Mouse (Mus musculus) midbrain, embryonic 11.5 days (tissue): ENCODE measurements around the gene Cnrip1. TPM values are rescaled to one million over a fixed set of nuclear protein-coding genes. Genes with fewer than 3 reads are reported as not detected.

Experiments used
- ATAC-seq: fragments of 200-750 bp; cut with Nextera tagmentation; 2 replicates; pipeline ENCODE4 v1.8.0; 2017; ENCODE audit warnings: moderate TSS enrichment, moderate library complexity; ENCODE audit not compliant: low FRiP score
- DNase-seq: peaks from one replicate; pipeline ENCODE4 v3.0.0; 2015; ENCODE audit warnings: low spot score; ENCODE audit errors: missing footprints
- H3K27ac ChIP-seq: fragments of 300-500 bp; sonication (generic); 2 replicates; pipeline ENCODE4 v1.5.1; 2014; ENCODE audit warnings: low read depth, low read length
- H3K27me3 ChIP-seq: fragments of 300-500 bp; sonication (generic); 2 replicates; pipeline ENCODE4 v1.6.1; 2014; ENCODE audit warnings: mild to moderate bottlenecking, low read length, moderate library complexity, mixed read lengths; ENCODE audit not compliant: control insufficient read depth, insufficient read depth
- H3K36me3 ChIP-seq: fragments of 300-500 bp; sonication (generic); 2 replicates; pipeline ENCODE4 v1.6.1; 2014; ENCODE audit warnings: mild to moderate bottlenecking, low read length, moderate library complexity, mixed read lengths; ENCODE audit not compliant: control insufficient read depth, insufficient read depth
- H3K4me1 ChIP-seq: fragments of 300-500 bp; sonication (generic); 2 replicates; pipeline ENCODE4 v1.6.1; 2014; ENCODE audit warnings: low read length; ENCODE audit not compliant: control insufficient read depth, insufficient read depth
- H3K4me2 ChIP-seq: fragments of 300-500 bp; sonication (generic); 2 replicates; pipeline ENCODE4 v1.6.1; 2014; ENCODE audit warnings: mild to moderate bottlenecking, moderate library complexity
- H3K4me3 ChIP-seq: fragments of 300-500 bp; sonication (generic); 2 replicates; pipeline ENCODE4 v1.5.1; 2014; ENCODE audit warnings: low read depth, low read length
- H3K9ac ChIP-seq: fragments of 300-500 bp; sonication (generic); 2 replicates; pipeline ENCODE4 v1.6.1; 2014; ENCODE audit warnings: low read length
- H3K9me3 ChIP-seq: fragments of 300-500 bp; sonication (generic); 2 replicates; pipeline ENCODE4 v1.6.1; 2016; ENCODE audit warnings: low read length; ENCODE audit not compliant: control insufficient read depth
- WGBS: fragments of 180-500 bp; shearing (Covaris S2); extraction: QIAGEN DNeasy Blood & Tissue Kit; methylation state at CpG from one replicate; pipeline ENCODE4 v1.1.7; 2014; 5-methylcytosine and 5-hydroxymethylcytosine counted together
- polyA plus RNA-seq: library from polyadenylated mRNA; unstranded; fragments of >200 nt; fragmentation: Nextera tagmentation; extraction: Ambion mirVana; gene quantifications from 2 replicates; pipeline ENCODE4 v1.2.1, GENCODE M21; 2014

The Cnrip1 gene
- polyA plus RNA-seq, 1 experiment from 2014 or later, result 25.1 TPM

GRCm38 (mm10) chr11:17083866-17084265, 32.5 kb downstream of the Cnrip1 start:
- no peaks in the 10 kb centered on the region for H3K9me3 ChIP-seq
- DNase-seq (no peak), ATAC-seq (no peak)
- no peak overlapping the region for H3K27ac ChIP-seq
- H3K27me3 ChIP-seq, result no peaks in the 10 kb centered on the region
- 97% methylated on average over 1 of the region's 1 CpGs for WGBS
- no peak overlapping the region for H3K4me2 ChIP-seq
- H3K36me3 ChIP-seq, result no peaks in the 10 kb centered on the region
- H3K4me3 ChIP-seq, result no peak overlapping the region
- H3K9ac ChIP-seq, result no peak overlapping the region
- no peaks in the 10 kb centered on the region for H3K4me1 ChIP-seq

DNA sequence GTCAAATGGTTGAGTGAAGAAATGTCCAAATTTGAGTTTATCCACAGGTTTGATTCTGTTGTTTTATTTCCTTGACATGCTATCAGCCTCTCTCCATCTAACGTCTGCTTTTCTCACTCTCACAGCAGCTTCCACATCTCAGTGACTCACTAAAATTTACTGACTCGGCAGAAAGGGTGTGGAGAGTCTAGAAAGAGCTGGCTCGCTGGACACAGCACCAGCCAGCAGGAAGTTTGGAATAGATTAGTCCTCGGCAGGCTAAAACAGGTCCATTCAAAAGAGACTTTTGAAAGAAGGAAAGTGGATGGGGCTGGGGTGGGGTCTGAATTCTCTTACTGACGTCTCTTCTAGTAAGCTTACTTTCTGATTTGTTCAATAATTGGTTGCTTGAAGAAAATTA, 34.7 kb downstream of the Cnrip1 start:
- Histone ChIP-seq H3K4me3 (no peak overlapping the region), H3K9ac (no peak overlapping the region), H3K4me2 (no peak overlapping the region), H3K27me3 (no peaks in the 10 kb centered on the region), H3K27ac (no peak overlapping the region), H3K9me3 (no peaks in the 10 kb centered on the region), H3K36me3 (no peaks in the 10 kb centered on the region), H3K4me1 (no peaks in the 10 kb centered on the region)
- DNase-seq, result no peak
- WGBS, result 39% methylated on average over 5 of the region's 5 CpGs
- no peak for ATAC-seq

DNA sequence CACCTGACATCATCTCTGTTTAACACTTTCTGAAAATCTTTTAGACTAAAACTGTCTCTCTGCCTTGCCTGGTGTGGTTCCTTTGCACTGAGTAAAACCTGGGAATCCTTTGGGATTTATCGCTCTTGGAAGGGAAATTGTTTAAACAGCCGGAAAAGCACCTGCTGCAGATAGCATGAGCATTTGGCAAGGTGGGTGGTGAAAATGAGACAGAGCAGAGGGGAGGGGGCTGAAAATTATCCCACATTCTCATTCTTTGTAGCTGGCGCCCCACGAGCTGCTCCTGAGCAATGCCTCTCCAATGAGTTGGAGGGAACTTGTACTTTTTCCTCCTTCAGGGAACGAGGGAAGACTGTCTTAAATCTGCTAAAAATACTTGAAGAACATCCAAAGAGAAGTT, 55.5 kb downstream of the Cnrip1 start:
- no peak overlapping the region for H3K27ac ChIP-seq
- no peak overlapping the region for H3K4me3 ChIP-seq
- H3K9ac ChIP-seq, result no peak overlapping the region
- WGBS, result 87% methylated on average over 5 of the region's 5 CpGs
- H3K9me3 ChIP-seq, result no peaks in the 10 kb centered on the region
- no peak overlapping the region for H3K4me2 ChIP-seq
- no peaks in the 10 kb centered on the region for H3K27me3 ChIP-seq
- DNase-seq (no peak), ATAC-seq (no peak)
- no peaks in the 10 kb centered on the region for H3K4me1 ChIP-seq
- H3K36me3 ChIP-seq, result no peaks in the 10 kb centered on the region

GRCm38 (mm10) chr11:17107359-17107758, 56.0 kb downstream of the Cnrip1 start:
- no peak overlapping the region for H3K4me2 ChIP-seq
- ATAC-seq (no peak), DNase-seq (no peak)
- H3K27ac ChIP-seq, result no peak overlapping the region
- H3K4me3 ChIP-seq, result no peak overlapping the region
- H3K27me3 ChIP-seq, result no peaks in the 10 kb centered on the region
- 89% methylated on average over 6 of the region's 6 CpGs for WGBS
- H3K4me1 ChIP-seq, result no peaks in the 10 kb centered on the region
- no peaks in the 10 kb centered on the region for H3K36me3 ChIP-seq
- H3K9ac ChIP-seq, result no peak overlapping the region
- H3K9me3 ChIP-seq, result no peaks in the 10 kb centered on the region

GRCm38 (mm10) chr11:17112419-17113090, 61.2 kb downstream of the Cnrip1 start:
- Histone ChIP-seq H3K27ac (no peak overlapping the region), H3K27me3 (no peaks in the 10 kb centered on the region), H3K4me2 (no peak overlapping the region), H3K36me3 (no peaks in the 10 kb centered on the region), H3K9ac (no peak overlapping the region), H3K4me1 (no peaks in the 10 kb centered on the region), H3K9me3 (no peaks in the 10 kb centered on the region), H3K4me3 (no peak overlapping the region)
- no peak for ATAC-seq
- 81% methylated on average over 1 of the region's 1 CpGs for WGBS
- no peak for DNase-seq

GRCm38 (mm10) chr11:17126418-17126817, 75.0 kb downstream of the Cnrip1 start:
- no peak overlapping the region for H3K9ac ChIP-seq
- H3K4me1 ChIP-seq, result no peaks in the 10 kb centered on the region
- no peak overlapping the region for H3K4me3 ChIP-seq
- ATAC-seq (no peak), DNase-seq (no peak)
- H3K27ac ChIP-seq, result no peak overlapping the region
- no peak overlapping the region for H3K4me2 ChIP-seq
- no peaks in the 10 kb centered on the region for H3K27me3 ChIP-seq
- H3K9me3 ChIP-seq, result no peaks in the 10 kb centered on the region
- 70% methylated on average over 2 of the region's 2 CpGs for WGBS
- H3K36me3 ChIP-seq, result no peaks in the 10 kb centered on the region

Other genes with a start within 250 kb of the Cnrip1 start
- 2.4 and 2.8 TPM in 2 replicates for gene Fbxo48, start 100.2 kb upstream of the Cnrip1 start, polyA plus RNA-seq
- gene Plek, start 795 bp downstream of the Cnrip1 start, polyA plus RNA-seq, result 6.1 and 7.6 TPM in 2 replicates
- gene Ppp3r1, start 107.7 kb downstream of the Cnrip1 start, polyA plus RNA-seq, result 107 and 113 TPM in 2 replicates
- gene Wdr92, start 130.5 kb downstream of the Cnrip1 start, polyA plus RNA-seq, result 31.2 and 33.0 TPM in 2 replicates
- gene Pno1, start 160.0 kb downstream of the Cnrip1 start, polyA plus RNA-seq, result 99.4 and 106 TPM in 2 replicates
- 127 and 134 TPM in 2 replicates for gene C1d, start 206.0 kb downstream of the Cnrip1 start, polyA plus RNA-seq